Mouse (Mus musculus): ENCODE data around the gene Cck.
"Not testable (repeated sequence)": the region's sequence is repeated elsewhere in the genome, so short reads cannot be mapped to it uniquely, and the experiment has no call there.

Gene Cck

GRCm38 (mm10) chr9:121460527-121460926 is 35.0 kb downstream of the Cck start:
- DNase-seq (ENCODE audit: low read depth, low spot score) = no peak

GRCm38 (mm10) chr9:121459950-121460349 is 35.5 kb downstream of the Cck start:
- no peak for DNase-seq (ENCODE audit: low read depth, low spot score)

GRCm38 (mm10) chr9:121458466-121458865 is 37.0 kb downstream of the Cck start:
- peak; percentile 36 for DNase-seq (ENCODE audit: low read depth, low spot score)

GRCm38 (mm10) chr9:121456739-121457515 is 38.6 kb downstream of the Cck start:
- no peak for DNase-seq (ENCODE audit: low read depth, low spot score)

GRCm38 (mm10) chr9:121454891-121455290 is 40.6 kb downstream of the Cck start:
- no peak for DNase-seq (ENCODE audit: low read depth, low spot score)

- not testable (repeated sequence) for DNase-seq (ENCODE audit: low read depth, low spot score)
Observed at GRCm38 (mm10) chr9:121452342-121452942, 43.1 kb downstream of the Cck start.

- no peak for DNase-seq (ENCODE audit: low read depth, low spot score)
Observed at GRCm38 (mm10) chr9:121446431-121446831, 49.1 kb downstream of the Cck start.

- DNase-seq (ENCODE audit: low read depth, low spot score) = no peak
Observed at GRCm38 (mm10) chr9:121445364-121445763, 50.1 kb downstream of the Cck start.

GRCm38 (mm10) chr9:121444367-121444707 is 51.2 kb downstream of the Cck start:
- no peak for DNase-seq (ENCODE audit: low read depth, low spot score)

- no peak for DNase-seq (ENCODE audit: low read depth, low spot score)
Observed at GRCm38 (mm10) chr9:121443696-121444366, 51.7 kb downstream of the Cck start.

- no peak for DNase-seq (ENCODE audit: low read depth, low spot score)
Observed at GRCm38 (mm10) chr9:121442145-121442544, 53.3 kb downstream of the Cck start.

Measured in embryo, embryonic 11.5 days (tissue).